Mouse (Mus musculus): ENCODE data around the gene Ccl22. TPM values are rescaled to one million over a fixed set of nuclear protein-coding genes. Genes with fewer than 3 reads are reported as not detected.

The Ccl22 gene
- polyA plus RNA-seq, 1 experiment from 2014 or later: not detected

- Histone ChIP-seq H3K27ac (no peak overlapping the region), H3K27me3 (no peaks in the 10 kb centered on the region), H3K4me1 (no peaks in the 10 kb centered on the region), H3K4me3 (replicated peaks) (no peak overlapping the region), H3K9ac (no peak overlapping the region), H3K9me3 (replicated peaks) (no peaks in the 10 kb centered on the region), H3K36me3 (no peaks in the 10 kb centered on the region), H3K4me2 (no peak overlapping the region)
- WGBS: 83% methylated on average over 6 of the region's 6 CpGs
- ATAC-seq (replicated peaks; ENCODE audit: low FRiP score): no peak
Measured at GRCm38 (mm10) chr8:94739829-94740228, 5.6 kb upstream of the Ccl22 start.

GRCm38 (mm10) chr8:94740591-94740990, 4.8 kb upstream of the Ccl22 start:
- Histone ChIP-seq H3K9ac (no peak overlapping the region), H3K4me1 (no peaks in the 10 kb centered on the region), H3K4me2 (no peak overlapping the region), H3K27me3 (no peaks in the 10 kb centered on the region), H3K4me3 (replicated peaks) (no peak overlapping the region), H3K36me3 (no peaks in the 10 kb centered on the region), H3K9me3 (replicated peaks) (no peaks in the 10 kb centered on the region), H3K27ac (no peak overlapping the region)
- ATAC-seq (replicated peaks; ENCODE audit: low FRiP score): no peak
- WGBS: 87% methylated on average over 3 of the region's 3 CpGs

GRCm38 (mm10) chr8:94741726-94742125, 3.7 kb upstream of the Ccl22 start:
- 90% methylated on average over 4 of the region's 4 CpGs for WGBS
- Histone ChIP-seq H3K4me2 (no peak overlapping the region), H3K36me3 (no peaks in the 10 kb centered on the region)

GRCm38 (mm10) chr8:94744484-94744883, 906 bp upstream of the Ccl22 start:
- Histone ChIP-seq H3K4me3 (replicated peaks) (no peak overlapping the region), H3K36me3 (no peaks in the 10 kb centered on the region), H3K27ac (no peak overlapping the region), H3K9ac (no peak overlapping the region), H3K9me3 (replicated peaks) (no peaks in the 10 kb centered on the region), H3K4me2 (no peak overlapping the region), H3K4me1 (no peaks in the 10 kb centered on the region), H3K27me3 (no peaks in the 10 kb centered on the region)
- 66% methylated on average over 5 of the region's 5 CpGs for WGBS
- no peak for ATAC-seq (replicated peaks; ENCODE audit: low FRiP score)

More at GRCm38 (mm10) chr8:94741726-94742125, 3.7 kb upstream of the Ccl22 start:
- no peak for ATAC-seq (replicated peaks; ENCODE audit: low FRiP score)
- Histone ChIP-seq H3K4me1 (no peaks in the 10 kb centered on the region), H3K9me3 (replicated peaks) (no peaks in the 10 kb centered on the region), H3K4me3 (replicated peaks) (no peak overlapping the region), H3K27ac (no peak overlapping the region), H3K27me3 (no peaks in the 10 kb centered on the region), H3K9ac (no peak overlapping the region)

GRCm38 (mm10) chr8:94744972-94745371, 418 bp upstream of the Ccl22 start:
- no peak overlapping the region for H3K9ac ChIP-seq
- H3K4me2 ChIP-seq: no peak overlapping the region
- no peak overlapping the region for H3K4me3 ChIP-seq (replicated peaks)
- no peaks in the 10 kb centered on the region for H3K4me1 ChIP-seq
- no peaks in the 10 kb centered on the region for H3K27me3 ChIP-seq
- H3K9me3 ChIP-seq (replicated peaks): no peaks in the 10 kb centered on the region
- 82% methylated on average over 9 of the region's 9 CpGs for WGBS
- H3K36me3 ChIP-seq: no peaks in the 10 kb centered on the region
- no peak overlapping the region for H3K27ac ChIP-seq
- no peak for ATAC-seq (replicated peaks; ENCODE audit: low FRiP score)

- Histone ChIP-seq H3K36me3 (no peaks in the 10 kb centered on the region), H3K4me1 (no peaks in the 10 kb centered on the region), H3K27ac (no peak overlapping the region), H3K9me3 (replicated peaks) (no peaks in the 10 kb centered on the region), H3K4me3 (replicated peaks) (no peak overlapping the region), H3K9ac (no peak overlapping the region), H3K27me3 (no peaks in the 10 kb centered on the region), H3K4me2 (no peak overlapping the region)
- WGBS: 86% methylated on average over 8 of the region's 8 CpGs
- no peak for ATAC-seq (replicated peaks; ENCODE audit: low FRiP score)
Measured at GRCm38 (mm10) chr8:94746832-94747231, 1.4 kb downstream of the Ccl22 start.

GRCm38 (mm10) chr8:94748363-94748762, 3.0 kb downstream of the Ccl22 start:
- Histone ChIP-seq H3K9me3 (replicated peaks) (no peaks in the 10 kb centered on the region), H3K4me2 (no peak overlapping the region), H3K27me3 (no peaks in the 10 kb centered on the region), H3K4me1 (no peaks in the 10 kb centered on the region), H3K4me3 (replicated peaks) (no peak overlapping the region), H3K36me3 (no peaks in the 10 kb centered on the region), H3K9ac (no peak overlapping the region), H3K27ac (no peak overlapping the region)
- 72% methylated on average over 4 of the region's 4 CpGs for WGBS
- ATAC-seq (replicated peaks; ENCODE audit: low FRiP score): no peak

GRCm38 (mm10) chr8:94749942-94750341, 4.6 kb downstream of the Ccl22 start:
- 86% methylated on average over 3 of the region's 3 CpGs for WGBS
- Histone ChIP-seq H3K36me3 (no peaks in the 10 kb centered on the region), H3K27ac (no peak overlapping the region), H3K4me2 (no peak overlapping the region), H3K9ac (no peak overlapping the region), H3K9me3 (replicated peaks) (no peaks in the 10 kb centered on the region), H3K27me3 (no peaks in the 10 kb centered on the region), H3K4me1 (0 out of 2 replicates have a peak, but pooled peaks cover 4% of the 10 kb centered on the region), H3K4me3 (replicated peaks) (no peak overlapping the region)
- ATAC-seq (replicated peaks; ENCODE audit: low FRiP score): no peak

GRCm38 (mm10) chr8:94751023-94751849, 5.8 kb downstream of the Ccl22 start:
- H3K27ac ChIP-seq: no peak overlapping the region
- H3K4me1 ChIP-seq: 0 out of 2 replicates have a peak, but pooled peaks cover 4% of the 10 kb centered on the region
- ATAC-seq (replicated peaks; ENCODE audit: low FRiP score): no peak
- H3K9me3 ChIP-seq (replicated peaks): no peaks in the 10 kb centered on the region
- WGBS: 77% methylated on average over 10 of the region's 10 CpGs
- no peaks in the 10 kb centered on the region for H3K27me3 ChIP-seq
- no peak overlapping the region for H3K4me3 ChIP-seq (replicated peaks)
- H3K9ac ChIP-seq: no peak overlapping the region
- no peak overlapping the region for H3K4me2 ChIP-seq
- no peaks in the 10 kb centered on the region for H3K36me3 ChIP-seq

- WGBS: 98% methylated on average over 2 of the region's 2 CpGs
- ATAC-seq (replicated peaks; ENCODE audit: low FRiP score): no peak
- no peaks in the 10 kb centered on the region for H3K27me3 ChIP-seq
- H3K9ac ChIP-seq: no peak overlapping the region
- H3K9me3 ChIP-seq (replicated peaks): no peaks in the 10 kb centered on the region
- no peaks in the 10 kb centered on the region for H3K36me3 ChIP-seq
- 0 out of 2 replicates have a peak, but pooled peaks cover 4% of the 10 kb centered on the region for H3K4me1 ChIP-seq
- no peak overlapping the region for H3K4me2 ChIP-seq
- H3K4me3 ChIP-seq (replicated peaks): no peak overlapping the region
- no peak overlapping the region for H3K27ac ChIP-seq
Measured at GRCm38 (mm10) chr8:94754006-94754405, 8.6 kb downstream of the Ccl22 start.

GRCm38 (mm10) chr8:94754486-94754885, 9.1 kb downstream of the Ccl22 start:
- ATAC-seq (replicated peaks; ENCODE audit: low FRiP score): no peak
- WGBS: 65% methylated on average over 2 of the region's 2 CpGs

GRCm38 (mm10) chr8:94767035-94767434, 21.6 kb downstream of the Ccl22 start:
- no peak overlapping the region for H3K4me3 ChIP-seq (replicated peaks)
- H3K36me3 ChIP-seq: no peaks in the 10 kb centered on the region
- H3K4me1 ChIP-seq: peaks cover 13% of the 10 kb centered on the region
- H3K4me2 ChIP-seq: no peak overlapping the region
- no peak overlapping the region for H3K27ac ChIP-seq
- 66% methylated on average over 9 of the region's 9 CpGs for WGBS
- H3K9me3 ChIP-seq (replicated peaks): no peaks in the 10 kb centered on the region
- ATAC-seq (replicated peaks; ENCODE audit: low FRiP score): no peak
- no peak overlapping the region for H3K9ac ChIP-seq
- peaks cover 39% of the 10 kb centered on the region for H3K27me3 ChIP-seq

More at GRCm38 (mm10) chr8:94754486-94754885, 9.1 kb downstream of the Ccl22 start:
- H3K36me3 ChIP-seq: no peaks in the 10 kb centered on the region
- no peak overlapping the region for H3K4me2 ChIP-seq
- H3K27ac ChIP-seq: no peak overlapping the region
- no peak overlapping the region for H3K4me3 ChIP-seq (replicated peaks)
- H3K4me1 ChIP-seq: 0 out of 2 replicates have a peak, but pooled peaks cover 4% of the 10 kb centered on the region
- H3K9ac ChIP-seq: no peak overlapping the region
- H3K27me3 ChIP-seq: no peaks in the 10 kb centered on the region
- no peaks in the 10 kb centered on the region for H3K9me3 ChIP-seq (replicated peaks)

Data from kidney, embryonic 15.5 days (tissue).